Mouse (Mus musculus): Measurements from ENCODE around the gene Olfr524. TPM values are rescaled to one million over a fixed set of nuclear protein-coding genes. Genes with fewer than 3 reads are reported as not detected.

Olfr524 gene
- polyA plus RNA-seq, 1 experiment, result not detected

GRCm38 (mm10) chr7:140201090-140201489 is 4.7 kb downstream of the Olfr524 start:
- H3K4me2 ChIP-seq (ENCODE audit: low read depth), result no peak overlapping the region
- H3K4me3 ChIP-seq, result no peak overlapping the region
- H3K79me2 ChIP-seq (ENCODE audit: control insufficient read depth, insufficient read depth), result no peaks in the 10 kb centered on the region
- no peaks in the 10 kb centered on the region for H3K27me3 ChIP-seq (ENCODE audit: control insufficient read depth, insufficient read depth, insufficient read length)
- no peak overlapping the region for H3ac ChIP-seq (ENCODE audit: control insufficient read depth, insufficient read length)
- TF ChIP-seq MYOD1 (IDR thresholded peaks at IDR 0.05; ENCODE audit: control insufficient read depth in 1 of 3, insufficient read length in 2 of 3, low read depth in 2 of 3) (no peak), CEBPB (IDR thresholded peaks at IDR 0.05; ENCODE audit: insufficient read depth, poor library complexity, severe bottlenecking) (no peak), TCF12 (IDR thresholded peaks at IDR 0.05; ENCODE audit: insufficient read depth, poor library complexity, severe bottlenecking) (no peak), TCF3 (IDR thresholded peaks at IDR 0.05; ENCODE audit: insufficient read length, low read depth) (no peak), E2F4 (IDR thresholded peaks at IDR 0.05; ENCODE audit: insufficient read depth) (no peak), REST (IDR thresholded peaks at IDR 0.05; ENCODE audit: insufficient read depth, insufficient read length) (no peak), MYOG (IDR thresholded peaks at IDR 0.05; ENCODE audit: control insufficient read depth in 1 of 3, insufficient read depth in 1 of 3, insufficient read length in 2 of 3, low read depth in 2 of 3) (no peak), SRF (IDR thresholded peaks at IDR 0.05; ENCODE audit: control insufficient read depth, insufficient read length, low read depth) (no peak), USF1 (IDR thresholded peaks at IDR 0.05; ENCODE audit: low read depth) (no peak), POLR2AphosphoS2 (IDR thresholded peaks at IDR 0.05; ENCODE audit: insufficient read length, low read depth) (no peak), POLR2A (IDR thresholded peaks at IDR 0.05; ENCODE audit: insufficient read length, low read depth) (no peak)
- H3K36me3 ChIP-seq (ENCODE audit: control insufficient read depth, insufficient read depth), result no peaks in the 10 kb centered on the region

GRCm38 (mm10) chr7:140196002-140196401 is 9.8 kb downstream of the Olfr524 start:
- H3K36me3 ChIP-seq (ENCODE audit: control insufficient read depth, insufficient read depth), result no peaks in the 10 kb centered on the region
- no peak overlapping the region for H3K4me3 ChIP-seq
- no peaks in the 10 kb centered on the region for H3K27me3 ChIP-seq (ENCODE audit: control insufficient read depth, insufficient read depth, insufficient read length)
- no peaks in the 10 kb centered on the region for H3K79me2 ChIP-seq (ENCODE audit: control insufficient read depth, insufficient read depth)
- TF ChIP-seq MAX (IDR thresholded peaks at IDR 0.05; ENCODE audit: low read depth) (no peak), TCF3 (IDR thresholded peaks at IDR 0.05; ENCODE audit: insufficient read length, low read depth) (no peak)
- H3ac ChIP-seq (ENCODE audit: control insufficient read depth, insufficient read length), result no peak overlapping the region
- H3K4me2 ChIP-seq (ENCODE audit: low read depth), result no peak overlapping the region

GRCm38 (mm10) chr7:140194031-140194430 is 11.7 kb downstream of the Olfr524 start:
- no peak overlapping the region for H3K4me3 ChIP-seq
- TF ChIP-seq MAX (IDR thresholded peaks at IDR 0.05; ENCODE audit: low read depth), result no peak
- no peak for TF ChIP-seq CEBPB (IDR thresholded peaks at IDR 0.05; ENCODE audit: insufficient read depth, poor library complexity, severe bottlenecking)
- no peak for TF ChIP-seq MYOG (IDR thresholded peaks at IDR 0.05; ENCODE audit: control insufficient read depth in 1 of 3, insufficient read depth in 1 of 3, insufficient read length in 2 of 3, low read depth in 2 of 3)
- TF ChIP-seq TCF12 (IDR thresholded peaks at IDR 0.05; ENCODE audit: insufficient read depth, poor library complexity, severe bottlenecking), result no peak
- no peak for TF ChIP-seq POLR2AphosphoS2 (IDR thresholded peaks at IDR 0.05; ENCODE audit: insufficient read length, low read depth)
- TF ChIP-seq E2F4 (IDR thresholded peaks at IDR 0.05; ENCODE audit: insufficient read depth), result no peak
- TF ChIP-seq POLR2A (IDR thresholded peaks at IDR 0.05; ENCODE audit: insufficient read length, low read depth), result no peak
- TF ChIP-seq REST (IDR thresholded peaks at IDR 0.05; ENCODE audit: insufficient read depth, insufficient read length), result no peak
- TF ChIP-seq USF1 (IDR thresholded peaks at IDR 0.05; ENCODE audit: low read depth), result no peak
- TF ChIP-seq SRF (IDR thresholded peaks at IDR 0.05; ENCODE audit: control insufficient read depth, insufficient read length, low read depth), result no peak
- TF ChIP-seq MYOD1 (IDR thresholded peaks at IDR 0.05; ENCODE audit: control insufficient read depth in 1 of 3, insufficient read length in 2 of 3, low read depth in 2 of 3), result no peak
- no peak for TF ChIP-seq TCF3 (IDR thresholded peaks at IDR 0.05; ENCODE audit: insufficient read length, low read depth)
- H3K79me2 ChIP-seq (ENCODE audit: control insufficient read depth, insufficient read depth), result no peaks in the 10 kb centered on the region
- no peaks in the 10 kb centered on the region for H3K27me3 ChIP-seq (ENCODE audit: control insufficient read depth, insufficient read depth, insufficient read length)
- H3ac ChIP-seq (ENCODE audit: control insufficient read depth, insufficient read length), result no peak overlapping the region
- H3K36me3 ChIP-seq (ENCODE audit: control insufficient read depth, insufficient read depth), result no peaks in the 10 kb centered on the region
- H3K4me2 ChIP-seq (ENCODE audit: low read depth), result no peak overlapping the region

- TF ChIP-seq USF1 (IDR thresholded peaks at IDR 0.05; ENCODE audit: low read depth) (no peak), MYOD1 (IDR thresholded peaks at IDR 0.05; ENCODE audit: control insufficient read depth in 1 of 3, insufficient read length in 2 of 3, low read depth in 2 of 3) (no peak), REST (IDR thresholded peaks at IDR 0.05; ENCODE audit: insufficient read depth, insufficient read length) (no peak), MAX (IDR thresholded peaks at IDR 0.05; ENCODE audit: low read depth) (no peak), POLR2AphosphoS2 (IDR thresholded peaks at IDR 0.05; ENCODE audit: insufficient read length, low read depth) (no peak), E2F4 (IDR thresholded peaks at IDR 0.05; ENCODE audit: insufficient read depth) (no peak), SRF (IDR thresholded peaks at IDR 0.05; ENCODE audit: control insufficient read depth, insufficient read length, low read depth) (no peak), MYOG (IDR thresholded peaks at IDR 0.05; ENCODE audit: control insufficient read depth in 1 of 3, insufficient read depth in 1 of 3, insufficient read length in 2 of 3, low read depth in 2 of 3) (no peak), TCF12 (IDR thresholded peaks at IDR 0.05; ENCODE audit: insufficient read depth, poor library complexity, severe bottlenecking) (no peak), TCF3 (IDR thresholded peaks at IDR 0.05; ENCODE audit: insufficient read length, low read depth) (no peak), CEBPB (IDR thresholded peaks at IDR 0.05; ENCODE audit: insufficient read depth, poor library complexity, severe bottlenecking) (no peak), POLR2A (IDR thresholded peaks at IDR 0.05; ENCODE audit: insufficient read length, low read depth) (no peak)
- Histone ChIP-seq H3ac (ENCODE audit: control insufficient read depth, insufficient read length) (no peak overlapping the region), H3K79me2 (ENCODE audit: control insufficient read depth, insufficient read depth) (no peaks in the 10 kb centered on the region), H3K36me3 (ENCODE audit: control insufficient read depth, insufficient read depth) (no peaks in the 10 kb centered on the region), H3K4me2 (ENCODE audit: low read depth) (no peak overlapping the region), H3K27me3 (ENCODE audit: control insufficient read depth, insufficient read depth, insufficient read length) (no peaks in the 10 kb centered on the region), H3K4me3 (no peak overlapping the region)
These were observed 12.9 kb downstream of the Olfr524 start for GRCm38 (mm10) chr7:140192851-140193250.

- Histone ChIP-seq H3K4me3 (no peak overlapping the region), H3ac (ENCODE audit: control insufficient read depth, insufficient read length) (no peak overlapping the region), H3K36me3 (ENCODE audit: control insufficient read depth, insufficient read depth) (no peaks in the 10 kb centered on the region), H3K79me2 (ENCODE audit: control insufficient read depth, insufficient read depth) (no peaks in the 10 kb centered on the region), H3K27me3 (ENCODE audit: control insufficient read depth, insufficient read depth, insufficient read length) (no peaks in the 10 kb centered on the region), H3K4me2 (ENCODE audit: low read depth) (no peak overlapping the region)
- TF ChIP-seq POLR2AphosphoS2 (IDR thresholded peaks at IDR 0.05; ENCODE audit: insufficient read length, low read depth) (no peak), TCF12 (IDR thresholded peaks at IDR 0.05; ENCODE audit: insufficient read depth, poor library complexity, severe bottlenecking) (no peak), MYOD1 (IDR thresholded peaks at IDR 0.05; ENCODE audit: control insufficient read depth in 1 of 3, insufficient read length in 2 of 3, low read depth in 2 of 3) (no peak), TCF3 (IDR thresholded peaks at IDR 0.05; ENCODE audit: insufficient read length, low read depth) (no peak), E2F4 (IDR thresholded peaks at IDR 0.05; ENCODE audit: insufficient read depth) (no peak), MAX (IDR thresholded peaks at IDR 0.05; ENCODE audit: low read depth) (no peak), CEBPB (IDR thresholded peaks at IDR 0.05; ENCODE audit: insufficient read depth, poor library complexity, severe bottlenecking) (no peak), USF1 (IDR thresholded peaks at IDR 0.05; ENCODE audit: low read depth) (no peak), MYOG (IDR thresholded peaks at IDR 0.05; ENCODE audit: control insufficient read depth in 1 of 3, insufficient read depth in 1 of 3, insufficient read length in 2 of 3, low read depth in 2 of 3) (no peak), REST (IDR thresholded peaks at IDR 0.05; ENCODE audit: insufficient read depth, insufficient read length) (no peak), POLR2A (IDR thresholded peaks at IDR 0.05; ENCODE audit: insufficient read length, low read depth) (no peak), SRF (IDR thresholded peaks at IDR 0.05; ENCODE audit: control insufficient read depth, insufficient read length, low read depth) (no peak)
These were observed 13.3 kb downstream of the Olfr524 start for GRCm38 (mm10) chr7:140192445-140192844.
